Mouse (Mus musculus): ENCODE data around the gene Ugt1a10. TPM values are rescaled to one million over a fixed set of nuclear protein-coding genes. Genes with fewer than 3 reads are reported as not detected.

Ugt1a10 gene
- polyA plus RNA-seq, 1 experiment from 2014 or later, result not detected

DNA sequence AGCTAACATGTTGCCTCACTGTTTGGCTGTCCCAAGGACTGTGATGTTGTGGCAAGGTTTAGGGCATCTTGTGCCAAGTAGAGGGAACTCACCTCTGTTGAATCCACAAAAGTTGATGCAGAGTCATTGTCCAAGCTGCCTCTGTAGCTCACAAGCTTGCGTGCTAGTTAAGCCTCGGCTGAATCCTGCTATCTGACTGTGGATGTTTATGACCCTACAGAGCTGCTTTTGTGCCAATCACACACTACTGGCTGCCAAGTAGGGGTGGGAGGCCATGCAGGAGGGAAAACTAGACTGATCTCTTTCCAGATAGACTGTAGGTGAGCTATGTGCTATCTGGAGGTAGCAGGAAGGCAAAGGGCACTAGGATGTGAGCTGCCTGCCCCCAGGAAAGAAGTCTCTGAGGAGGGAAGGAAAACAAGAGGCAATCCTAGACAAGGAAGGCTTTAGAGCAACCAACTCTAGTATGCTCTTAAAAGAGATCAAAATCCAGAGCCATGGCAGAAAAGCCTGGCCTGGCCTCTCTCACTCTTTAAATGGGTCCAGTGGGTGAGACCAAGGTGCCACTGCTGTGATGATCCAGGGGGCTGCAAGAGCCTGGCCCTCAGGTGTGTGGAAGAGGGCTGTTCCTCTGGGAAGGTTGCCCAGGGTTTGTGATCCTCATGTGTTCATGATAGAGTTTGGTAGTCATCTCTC lies 158.7 kb downstream of the Ugt1a10 start:
- Histone ChIP-seq H3K4me3 (ENCODE audit: low read depth, low read length) (no peak overlapping the region), H3K27ac (ENCODE audit: low read depth, low read length) (no peak overlapping the region), H3K4me2 (ENCODE audit: low read depth, low read length) (no peak overlapping the region), H3K27me3 (ENCODE audit: control insufficient read depth, insufficient read depth, low read length) (no peaks in the 10 kb centered on the region), H3K4me1 (ENCODE audit: control insufficient read depth, insufficient read depth, low read length) (no peaks in the 10 kb centered on the region), H3K9me3 (ENCODE audit: control insufficient read depth, low read length) (peaks cover 61% of the 10 kb centered on the region), H3K36me3 (ENCODE audit: control insufficient read depth, insufficient read depth, low read length) (no peaks in the 10 kb centered on the region), H3K9ac (replicated peaks; ENCODE audit: low read depth, low read length) (no peak overlapping the region)
- 84% methylated on average over 2 of the region's 2 CpGs for WGBS
- no peak for ATAC-seq (ENCODE audit: low read depth)

DNA sequence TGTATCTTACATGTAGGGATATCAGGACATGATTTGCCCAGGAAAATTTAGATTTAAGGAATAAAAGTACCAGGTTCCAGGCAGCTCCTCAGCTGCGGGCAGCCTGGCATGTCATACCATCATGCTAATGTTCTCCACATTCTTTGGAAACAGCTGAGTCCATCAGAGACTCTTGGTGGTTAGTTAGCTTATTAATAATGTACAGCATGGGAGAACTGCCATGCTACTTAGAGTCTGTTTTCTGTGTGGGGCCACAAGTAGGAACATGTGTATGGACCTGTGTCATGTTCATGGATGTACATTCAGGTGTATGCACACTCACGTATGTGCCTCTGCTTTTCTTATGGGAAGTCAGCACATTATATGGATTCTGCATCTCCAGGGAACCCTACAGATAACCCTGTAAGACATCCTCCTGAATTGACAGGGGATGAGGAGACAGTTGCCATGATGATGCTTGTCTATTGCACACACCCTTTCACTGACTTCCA lies 159.3 kb downstream of the Ugt1a10 start:
- 78% methylated on average over 2 of the region's 2 CpGs for WGBS
- no peak overlapping the region for H3K9ac ChIP-seq (replicated peaks; ENCODE audit: low read depth, low read length)
- no peak overlapping the region for H3K4me3 ChIP-seq (ENCODE audit: low read depth, low read length)
- H3K9me3 ChIP-seq (ENCODE audit: control insufficient read depth, low read length), result peaks cover 61% of the 10 kb centered on the region
- no peaks in the 10 kb centered on the region for H3K27me3 ChIP-seq (ENCODE audit: control insufficient read depth, insufficient read depth, low read length)
- ATAC-seq (ENCODE audit: low read depth), result no peak
- no peaks in the 10 kb centered on the region for H3K36me3 ChIP-seq (ENCODE audit: control insufficient read depth, insufficient read depth, low read length)
- H3K27ac ChIP-seq (ENCODE audit: low read depth, low read length), result no peak overlapping the region
- no peaks in the 10 kb centered on the region for H3K4me1 ChIP-seq (ENCODE audit: control insufficient read depth, insufficient read depth, low read length)
- H3K4me2 ChIP-seq (ENCODE audit: low read depth, low read length), result no peak overlapping the region

DNA sequence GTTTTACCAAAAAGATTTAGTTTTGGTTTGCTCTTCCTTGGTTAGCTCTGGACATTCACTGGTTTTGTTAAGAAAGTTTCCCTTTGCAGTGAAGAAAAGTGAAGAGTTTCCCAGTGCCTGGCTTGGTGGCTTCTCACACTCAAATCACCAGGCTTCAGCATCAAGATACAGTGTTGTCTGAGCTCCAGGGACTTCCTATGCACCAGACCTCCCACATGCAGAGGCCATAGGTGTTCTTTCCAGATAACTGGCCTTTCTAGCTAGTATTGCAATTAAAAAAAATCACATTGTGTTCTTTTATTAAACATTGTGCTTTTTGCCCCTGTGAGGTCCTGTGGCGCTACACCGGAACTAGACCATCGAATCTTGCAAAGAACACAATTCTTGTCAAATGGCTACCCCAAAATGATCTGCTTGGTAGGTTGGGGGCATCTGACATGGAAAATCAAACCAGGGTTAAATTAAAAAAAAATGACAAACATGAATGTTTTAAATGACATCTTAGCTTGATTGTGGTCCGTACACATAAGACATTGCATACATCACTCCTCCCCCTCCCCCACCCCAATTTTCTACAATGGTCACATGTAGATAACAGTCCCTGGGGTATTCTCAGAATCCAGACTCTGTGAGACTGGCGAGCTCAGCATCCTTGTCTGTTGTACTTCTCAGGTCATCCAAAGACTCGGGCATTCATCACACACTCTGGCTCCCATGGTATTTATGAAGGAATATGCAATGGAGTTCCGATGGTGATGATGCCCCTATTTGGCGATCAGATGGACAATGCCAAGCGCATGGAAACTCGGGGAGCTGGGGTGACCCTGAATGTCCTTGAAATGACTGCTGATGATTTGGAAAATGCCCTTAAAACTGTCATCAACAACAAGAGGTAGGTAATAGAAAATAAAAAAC lies 160.5 kb downstream of the Ugt1a10 start:
- H3K9me3 ChIP-seq (ENCODE audit: control insufficient read depth, low read length), result peaks cover 61% of the 10 kb centered on the region
- no peaks in the 10 kb centered on the region for H3K27me3 ChIP-seq (ENCODE audit: control insufficient read depth, insufficient read depth, low read length)
- 72% methylated on average over 10 of the region's 10 CpGs for WGBS
- no peaks in the 10 kb centered on the region for H3K4me1 ChIP-seq (ENCODE audit: control insufficient read depth, insufficient read depth, low read length)
- ATAC-seq (ENCODE audit: low read depth), result no peak
- H3K4me3 ChIP-seq (ENCODE audit: low read depth, low read length), result no peak overlapping the region
- no peak overlapping the region for H3K27ac ChIP-seq (ENCODE audit: low read depth, low read length)
- H3K9ac ChIP-seq (replicated peaks; ENCODE audit: low read depth, low read length), result no peak overlapping the region
- H3K36me3 ChIP-seq (ENCODE audit: control insufficient read depth, insufficient read depth, low read length), result no peaks in the 10 kb centered on the region
- H3K4me2 ChIP-seq (ENCODE audit: low read depth, low read length), result no peak overlapping the region

DNA sequence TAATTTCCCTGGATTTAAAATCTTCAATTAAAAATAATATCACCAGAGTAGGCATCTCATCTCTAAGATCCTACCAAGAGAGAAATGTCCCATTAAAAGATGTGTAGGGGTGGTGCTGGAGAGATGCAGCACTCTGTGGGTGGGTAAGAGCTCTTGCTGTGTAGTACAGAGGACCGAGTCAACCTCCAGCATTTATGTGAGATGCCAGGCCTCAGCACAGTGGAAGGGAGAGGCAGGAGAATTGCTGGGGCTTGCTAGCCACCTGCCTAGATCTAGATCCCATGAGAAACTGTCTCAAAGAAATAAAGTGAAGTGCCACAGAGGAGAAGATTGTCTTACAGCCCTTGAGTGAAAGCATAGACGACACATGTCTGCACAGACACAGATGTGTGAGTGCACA lies 161.4 kb downstream of the Ugt1a10 start:
- Histone ChIP-seq H3K27me3 (ENCODE audit: control insufficient read depth, insufficient read depth, low read length) (no peaks in the 10 kb centered on the region), H3K9me3 (ENCODE audit: control insufficient read depth, low read length) (peaks cover 57% of the 10 kb centered on the region), H3K36me3 (ENCODE audit: control insufficient read depth, insufficient read depth, low read length) (no peaks in the 10 kb centered on the region), H3K27ac (ENCODE audit: low read depth, low read length) (no peak overlapping the region), H3K4me1 (ENCODE audit: control insufficient read depth, insufficient read depth, low read length) (no peaks in the 10 kb centered on the region), H3K9ac (replicated peaks; ENCODE audit: low read depth, low read length) (no peak overlapping the region), H3K4me2 (ENCODE audit: low read depth, low read length) (no peak overlapping the region), H3K4me3 (ENCODE audit: low read depth, low read length) (no peak overlapping the region)
- WGBS, result 62% methylated on average over 2 of the region's 2 CpGs
- no peak for ATAC-seq (ENCODE audit: low read depth)

DNA sequence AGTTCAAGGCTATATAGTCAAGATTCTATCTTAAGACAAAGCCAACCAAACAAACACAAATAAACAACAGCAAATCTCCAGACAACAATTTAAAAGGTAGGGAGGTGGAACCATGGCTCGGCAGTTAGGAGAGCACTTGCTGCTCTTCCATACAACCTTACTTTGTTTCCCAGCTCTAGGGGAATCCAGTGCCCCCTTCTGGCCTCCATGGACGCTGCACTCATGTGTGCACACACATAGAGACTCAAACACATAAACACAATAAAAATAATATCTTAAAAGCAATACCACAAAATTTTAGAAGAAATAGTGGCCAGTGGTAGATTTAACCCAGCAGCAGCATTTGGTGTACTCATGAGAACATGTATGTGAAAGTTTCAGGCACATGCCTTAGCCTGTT lies 162.0 kb downstream of the Ugt1a10 start:
- H3K27ac ChIP-seq (ENCODE audit: low read depth, low read length), result no peak overlapping the region
- H3K9ac ChIP-seq (replicated peaks; ENCODE audit: low read depth, low read length), result no peak overlapping the region
- no peak overlapping the region for H3K4me2 ChIP-seq (ENCODE audit: low read depth, low read length)
- no peaks in the 10 kb centered on the region for H3K4me1 ChIP-seq (ENCODE audit: control insufficient read depth, insufficient read depth, low read length)
- 68% methylated on average over 2 of the region's 2 CpGs for WGBS
- no peaks in the 10 kb centered on the region for H3K27me3 ChIP-seq (ENCODE audit: control insufficient read depth, insufficient read depth, low read length)
- H3K9me3 ChIP-seq (ENCODE audit: control insufficient read depth, low read length), result peaks cover 54% of the 10 kb centered on the region
- no peaks in the 10 kb centered on the region for H3K36me3 ChIP-seq (ENCODE audit: control insufficient read depth, insufficient read depth, low read length)
- no peak for ATAC-seq (ENCODE audit: low read depth)
- no peak overlapping the region for H3K4me3 ChIP-seq (ENCODE audit: low read depth, low read length)

DNA sequence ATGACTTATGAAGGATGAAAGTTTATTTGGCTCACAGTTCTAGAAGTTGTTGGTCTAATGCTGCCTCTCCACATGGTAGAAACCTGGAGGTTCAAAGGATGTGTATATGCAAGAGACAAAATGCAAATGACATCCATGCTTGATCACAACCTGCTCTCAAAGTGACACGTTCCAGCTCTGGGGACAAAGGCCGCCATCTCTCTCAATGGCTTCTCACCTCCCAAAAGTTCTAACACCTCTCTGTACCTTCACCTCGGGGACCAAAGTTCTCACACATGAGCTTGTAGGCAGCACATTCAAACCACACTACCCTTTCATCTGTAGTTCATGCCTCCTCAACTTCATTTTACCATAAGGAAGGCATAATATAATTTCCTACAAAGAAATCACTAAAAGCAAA lies 162.4 kb downstream of the Ugt1a10 start:
- no peaks in the 10 kb centered on the region for H3K27me3 ChIP-seq (ENCODE audit: control insufficient read depth, insufficient read depth, low read length)
- H3K9ac ChIP-seq (replicated peaks; ENCODE audit: low read depth, low read length), result no peak overlapping the region
- no peak overlapping the region for H3K4me2 ChIP-seq (ENCODE audit: low read depth, low read length)
- peaks cover 52% of the 10 kb centered on the region for H3K9me3 ChIP-seq (ENCODE audit: control insufficient read depth, low read length)
- no peaks in the 10 kb centered on the region for H3K36me3 ChIP-seq (ENCODE audit: control insufficient read depth, insufficient read depth, low read length)
- 45% methylated on average over 3 of the region's 3 CpGs for WGBS
- ATAC-seq (ENCODE audit: low read depth), result no peak
- H3K27ac ChIP-seq (ENCODE audit: low read depth, low read length), result no peak overlapping the region
- no peak overlapping the region for H3K4me3 ChIP-seq (ENCODE audit: low read depth, low read length)
- no peaks in the 10 kb centered on the region for H3K4me1 ChIP-seq (ENCODE audit: control insufficient read depth, insufficient read depth, low read length)

DNA sequence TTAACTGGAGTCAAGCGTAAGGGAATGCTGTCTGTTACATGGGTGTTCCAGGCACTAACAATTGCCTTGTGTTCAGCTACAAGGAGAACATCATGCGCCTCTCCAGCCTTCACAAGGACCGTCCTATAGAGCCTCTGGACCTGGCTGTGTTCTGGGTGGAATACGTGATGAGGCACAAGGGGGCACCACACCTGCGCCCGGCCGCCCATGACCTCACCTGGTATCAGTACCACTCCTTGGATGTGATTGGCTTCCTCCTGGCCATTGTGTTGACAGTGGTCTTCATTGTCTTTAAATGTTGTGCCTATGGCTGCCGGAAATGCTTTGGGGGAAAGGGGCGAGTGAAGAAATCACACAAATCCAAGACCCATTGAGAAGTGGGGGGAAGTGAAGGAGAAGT lies 162.9 kb downstream of the Ugt1a10 start:
- no peaks in the 10 kb centered on the region for H3K4me1 ChIP-seq (ENCODE audit: control insufficient read depth, insufficient read depth, low read length)
- no peak for ATAC-seq (ENCODE audit: low read depth)
- no peak overlapping the region for H3K9ac ChIP-seq (replicated peaks; ENCODE audit: low read depth, low read length)
- H3K4me2 ChIP-seq (ENCODE audit: low read depth, low read length), result no peak overlapping the region
- no peaks in the 10 kb centered on the region for H3K27me3 ChIP-seq (ENCODE audit: control insufficient read depth, insufficient read depth, low read length)
- H3K4me3 ChIP-seq (ENCODE audit: low read depth, low read length), result no peak overlapping the region
- WGBS, result 75% methylated on average over 9 of the region's 9 CpGs
- no peaks in the 10 kb centered on the region for H3K36me3 ChIP-seq (ENCODE audit: control insufficient read depth, insufficient read depth, low read length)
- H3K9me3 ChIP-seq (ENCODE audit: control insufficient read depth, low read length), result peaks cover 47% of the 10 kb centered on the region
- H3K27ac ChIP-seq (ENCODE audit: low read depth, low read length), result no peak overlapping the region

DNA sequence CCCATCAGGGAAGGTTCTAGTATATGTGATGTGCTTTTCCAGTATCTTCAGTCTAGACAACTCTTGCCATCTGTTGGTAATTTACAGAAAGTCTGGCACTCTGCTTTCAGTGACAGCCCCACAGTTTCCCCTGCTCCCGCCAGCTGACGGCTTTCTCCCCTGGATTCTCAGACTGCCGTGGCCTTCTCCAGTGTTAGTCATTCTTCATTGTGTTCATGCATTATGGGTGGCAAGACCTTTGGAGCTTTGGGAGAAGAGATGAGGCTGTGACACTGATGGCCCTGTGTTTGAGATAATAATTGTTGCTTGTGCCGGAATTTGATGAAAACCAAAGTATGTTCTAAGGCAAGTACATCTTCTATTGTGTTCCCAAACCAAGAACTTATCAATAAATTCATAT lies 163.4 kb downstream of the Ugt1a10 start:
- H3K9ac ChIP-seq (replicated peaks; ENCODE audit: low read depth, low read length), result no peak overlapping the region
- no peak overlapping the region for H3K4me3 ChIP-seq (ENCODE audit: low read depth, low read length)
- no peaks in the 10 kb centered on the region for H3K4me1 ChIP-seq (ENCODE audit: control insufficient read depth, insufficient read depth, low read length)
- H3K4me2 ChIP-seq (ENCODE audit: low read depth, low read length), result no peak overlapping the region
- no peak overlapping the region for H3K27ac ChIP-seq (ENCODE audit: low read depth, low read length)
- H3K36me3 ChIP-seq (ENCODE audit: control insufficient read depth, insufficient read depth, low read length), result no peaks in the 10 kb centered on the region
- no peak for ATAC-seq (ENCODE audit: low read depth)
- peaks cover 41% of the 10 kb centered on the region for H3K9me3 ChIP-seq (ENCODE audit: control insufficient read depth, low read length)
- H3K27me3 ChIP-seq (ENCODE audit: control insufficient read depth, insufficient read depth, low read length), result no peaks in the 10 kb centered on the region
- WGBS, result 52% methylated on average over 4 of the region's 4 CpGs

DNA sequence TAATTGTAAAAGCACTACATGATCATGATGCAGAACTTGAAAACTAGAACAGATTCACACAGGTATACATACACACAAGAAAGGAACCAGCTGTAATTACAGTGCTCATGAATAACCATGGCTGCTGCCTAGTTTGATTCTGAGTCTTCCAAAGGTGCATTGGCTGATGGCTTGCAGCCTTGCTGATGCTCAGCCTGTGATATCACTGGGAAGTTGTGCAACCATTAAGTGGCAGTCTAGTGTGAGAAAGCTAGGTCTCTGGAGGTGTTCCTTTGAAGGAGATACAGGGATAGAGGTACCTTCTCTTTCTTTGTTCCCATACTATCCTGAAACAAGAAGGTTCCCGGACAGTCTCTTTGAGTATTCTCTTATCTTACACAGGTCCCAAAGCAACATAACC lies 163.9 kb downstream of the Ugt1a10 start:
- Histone ChIP-seq H3K27ac (ENCODE audit: low read depth, low read length) (no peak overlapping the region), H3K27me3 (ENCODE audit: control insufficient read depth, insufficient read depth, low read length) (no peaks in the 10 kb centered on the region), H3K9ac (replicated peaks; ENCODE audit: low read depth, low read length) (no peak overlapping the region), H3K9me3 (ENCODE audit: control insufficient read depth, low read length) (peaks cover 37% of the 10 kb centered on the region), H3K4me2 (ENCODE audit: low read depth, low read length) (no peak overlapping the region), H3K4me3 (ENCODE audit: low read depth, low read length) (no peak overlapping the region), H3K36me3 (ENCODE audit: control insufficient read depth, insufficient read depth, low read length) (no peaks in the 10 kb centered on the region), H3K4me1 (ENCODE audit: control insufficient read depth, insufficient read depth, low read length) (no peaks in the 10 kb centered on the region)
- no peak for ATAC-seq (ENCODE audit: low read depth)
- WGBS, result 16% methylated on average over 1 of the region's 1 CpGs
